Mouse (Mus musculus) thymus, adult 2 months (tissue): ENCODE measurements around the gene Meis3. TPM values are rescaled to one million over a fixed set of nuclear protein-coding genes. Genes with fewer than 3 reads are reported as not detected.

Source experiments
- DNase-seq: peaks from one replicate; pipeline ENCODE4 v3.0.0; 2021
- H3K27ac ChIP-seq: fragments of 200-500 bp; 2 replicates; pipeline ENCODE4 v1.5.1; 2012; ENCODE audit warnings: low read length, control low read depth; ENCODE audit not compliant: control insufficient read depth, insufficient read depth
- H3K27me3 ChIP-seq: fragments of 200-500 bp; 2 replicates; pipeline ENCODE4 v1.6.1; 2012; ENCODE audit warnings: mild to moderate bottlenecking, low read length, moderate library complexity, mixed read lengths; ENCODE audit not compliant: control insufficient read depth, insufficient read depth
- H3K36me3 ChIP-seq: fragments of 200-500 bp; 2 replicates; pipeline ENCODE4 v1.6.1; 2012; ENCODE audit warnings: mild to moderate bottlenecking, low read length, moderate library complexity; ENCODE audit not compliant: control insufficient read depth, insufficient read depth
- H3K4me1 ChIP-seq: fragments of 200-500 bp; replicated peaks from 2 replicates; pipeline ENCODE4 v1.6.1; 2012; ENCODE audit warnings: low read length; ENCODE audit not compliant: control insufficient read depth, insufficient read depth
- H3K4me3 ChIP-seq: fragments of 200-500 bp; 2 replicates; pipeline ENCODE4 v1.5.1; 2012; ENCODE audit warnings: mild to moderate bottlenecking, low read length, control low read depth, moderate library complexity; ENCODE audit not compliant: control insufficient read depth, insufficient read depth
- CTCF ChIP-seq: fragments of 200-500 bp; IDR thresholded peaks from 2 replicates; pipeline ENCODE4 v1.5.1; 2012; ENCODE audit warnings: mild to moderate bottlenecking, control low read depth, low read length, moderate library complexity, borderline replicate concordance; ENCODE audit not compliant: control insufficient read depth, poor library complexity, insufficient read depth; ENCODE audit errors: extremely low read depth
- POLR2A ChIP-seq: fragments of 200-500 bp; IDR thresholded peaks from 2 replicates; pipeline ENCODE4 v1.6.1; 2012; ENCODE audit warnings: mild to moderate bottlenecking, low read length, control low read depth, moderate library complexity; ENCODE audit not compliant: control insufficient read depth, poor library complexity, insufficient read depth; ENCODE audit errors: extremely low read depth
- WGBS: fragments of 180-500 bp; shearing (Covaris S2); methylation state at CpG from one replicate; pipeline ENCODE4 v1.1.7; 2018; 5-methylcytosine and 5-hydroxymethylcytosine counted together
- polyA plus RNA-seq: library from polyadenylated mRNA; depleted of rRNA; stranded (reverse); fragments of >200 nt; gene quantifications from 2 replicates; pipeline ENCODE4 v1.2.3, GENCODE M21; 2012

Meis3 gene
- polyA plus RNA-seq, 1 experiment: 65.2 TPM

- no peak for DNase-seq
- no peak overlapping the region for H3K27ac ChIP-seq
- no peaks in the 10 kb centered on the region for H3K36me3 ChIP-seq
- WGBS: 34% methylated on average over 5 of the region's 5 CpGs
- H3K27me3 ChIP-seq: no peaks in the 10 kb centered on the region; the same call in 1 of the 2 replicates
- H3K4me3 ChIP-seq: no peak overlapping the region
- no peak for TF ChIP-seq POLR2A
- TF ChIP-seq CTCF: no peak
- H3K4me1 ChIP-seq: peaks cover 18% of the 10 kb centered on the region
Measured at GRCm38 (mm10) chr7:16173146-16173545, 1.7 kb upstream of the Meis3 start.

DNA sequence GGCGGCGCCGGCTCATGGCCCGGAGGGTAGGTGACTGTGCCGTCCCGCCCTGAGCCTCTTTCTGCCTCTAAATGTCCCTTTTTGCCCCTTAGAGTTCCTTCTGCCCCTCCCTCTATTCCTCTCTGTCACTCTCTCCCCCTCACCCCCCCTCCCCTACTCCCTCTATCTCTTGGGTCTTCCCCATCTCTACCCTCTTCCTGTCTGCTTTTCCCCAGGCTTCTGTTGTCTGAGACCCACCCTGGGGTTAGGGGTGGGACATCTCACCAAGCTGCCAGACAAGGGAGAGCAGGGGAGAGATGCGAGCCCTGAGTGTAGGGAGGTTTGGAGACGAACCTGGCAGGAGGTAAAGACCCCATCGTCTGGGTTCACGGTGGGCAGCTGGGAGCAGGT lies 647 bp downstream of the Meis3 start:
- WGBS: 4% methylated on average over 10 of the region's 10 CpGs
- Histone ChIP-seq H3K4me3 (peak overlapping the region; percentile 51), H3K27me3 (no peaks in the 10 kb centered on the region; the same call in 1 of the 2 replicates), H3K36me3 (no peaks in the 10 kb centered on the region), H3K4me1 (peaks cover 18% of the 10 kb centered on the region), H3K27ac (no peak overlapping the region)
- TF ChIP-seq POLR2A (no peak), CTCF (no peak)
- DNase-seq: no peak

DNA sequence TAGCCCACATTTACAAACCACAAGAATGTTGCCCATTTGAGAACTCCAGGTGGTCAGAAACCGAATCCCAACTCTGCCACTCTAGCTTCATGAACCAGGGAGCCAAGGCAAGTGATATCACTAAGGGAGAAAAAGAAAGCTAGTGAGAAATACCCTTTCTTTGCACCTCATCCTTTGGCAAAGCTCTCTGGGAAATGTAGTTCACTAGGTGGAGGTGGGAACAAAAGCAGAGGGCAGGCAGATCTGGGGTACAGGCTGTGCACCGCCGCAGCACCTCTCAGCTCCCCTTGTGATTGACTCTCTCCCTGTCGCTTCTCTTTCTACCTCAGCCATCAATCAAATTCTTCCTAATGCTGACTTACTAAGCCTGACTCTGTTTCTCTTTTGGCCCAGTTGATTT lies 3.2 kb downstream of the Meis3 start:
- no peak for DNase-seq
- WGBS: 40% methylated on average over 4 of the region's 4 CpGs

DNA sequence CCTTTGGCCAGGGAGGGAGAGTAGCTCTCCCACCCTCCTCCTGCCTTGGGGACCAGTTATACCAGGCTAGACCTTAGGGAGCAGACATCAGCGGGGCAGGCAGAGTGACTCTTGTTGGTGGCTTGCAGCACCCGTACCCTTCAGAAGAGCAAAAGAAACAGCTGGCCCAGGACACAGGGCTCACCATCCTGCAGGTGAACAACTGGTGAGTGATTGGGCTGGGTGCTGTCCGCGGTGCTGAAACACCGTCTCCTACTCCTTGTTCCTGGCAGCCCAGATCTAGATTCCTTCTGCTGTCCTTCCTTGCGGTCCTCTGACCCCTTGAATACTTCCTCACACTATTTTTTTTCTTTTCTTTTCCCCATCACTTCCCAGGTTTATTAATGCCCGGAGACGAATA lies 8.8 kb downstream of the Meis3 start:
- TF ChIP-seq CTCF: no peak
- TF ChIP-seq POLR2A: no peak
- WGBS: 17% methylated on average over 8 of the region's 8 CpGs
- H3K27ac ChIP-seq: no peak overlapping the region
- H3K36me3 ChIP-seq: no peaks in the 10 kb centered on the region
- H3K4me1 ChIP-seq: no peaks in the 10 kb centered on the region
- peak; percentile 49 for DNase-seq
- no peaks in the 10 kb centered on the region for H3K27me3 ChIP-seq
- no peak overlapping the region for H3K4me3 ChIP-seq

More for the DNA sequence above, 3.2 kb downstream of the Meis3 start:
- H3K4me3 ChIP-seq: no peak overlapping the region
- H3K4me1 ChIP-seq: peaks cover 18% of the 10 kb centered on the region
- TF ChIP-seq CTCF (no peak), POLR2A (no peak)
- H3K36me3 ChIP-seq: no peaks in the 10 kb centered on the region
- no peak overlapping the region for H3K27ac ChIP-seq
- no peaks in the 10 kb centered on the region for H3K27me3 ChIP-seq

DNA sequence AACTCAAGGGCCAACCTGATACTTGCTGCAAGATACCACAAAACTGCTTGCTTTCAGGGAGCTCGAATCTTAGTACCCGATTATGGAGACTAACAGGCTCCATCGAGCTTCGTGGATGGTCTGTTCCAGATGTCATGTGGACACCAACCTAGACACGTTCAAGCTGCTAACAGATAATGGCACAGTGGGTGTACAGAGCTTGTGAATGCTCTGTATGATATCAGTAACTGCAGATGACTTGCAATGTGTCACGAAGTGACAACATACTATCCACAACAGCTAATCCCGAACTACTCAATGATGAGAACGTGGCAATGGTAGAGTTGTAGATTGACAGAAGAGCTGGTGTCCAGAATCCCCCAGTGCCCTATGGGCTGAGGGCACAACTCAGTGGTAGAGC lies 12.6 kb downstream of the Meis3 start:
- H3K4me1 ChIP-seq: no peaks in the 10 kb centered on the region
- WGBS: 89% methylated on average over 8 of the region's 8 CpGs
- no peaks in the 10 kb centered on the region for H3K27me3 ChIP-seq
- H3K36me3 ChIP-seq: no peaks in the 10 kb centered on the region
- no peak overlapping the region for H3K4me3 ChIP-seq
- H3K27ac ChIP-seq: no peak overlapping the region
- no peak for TF ChIP-seq CTCF
- no peak for TF ChIP-seq POLR2A
- no peak for DNase-seq

DNA sequence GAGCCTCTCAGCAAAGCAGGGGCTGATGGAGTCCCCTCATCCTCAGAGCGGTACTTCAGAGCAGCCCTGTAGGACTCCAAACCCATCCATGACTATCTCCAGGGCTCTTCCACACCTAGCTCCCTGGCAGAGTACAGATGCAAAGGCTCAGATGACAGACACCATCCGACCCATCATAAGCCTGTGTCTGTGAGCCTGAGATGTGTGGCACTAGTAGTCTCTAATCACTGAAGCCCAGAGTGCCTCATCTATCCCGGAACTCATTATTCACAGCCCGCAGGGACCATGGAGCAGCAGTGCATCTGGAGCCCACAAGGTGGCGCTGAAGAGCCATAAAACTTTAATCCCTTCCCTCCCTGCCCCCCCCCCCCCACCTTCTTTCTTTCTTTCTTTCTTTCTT lies 17.4 kb downstream of the Meis3 start:
- Histone ChIP-seq H3K36me3 (no peaks in the 10 kb centered on the region), H3K4me1 (peaks cover 33% of the 10 kb centered on the region), H3K27me3 (no peaks in the 10 kb centered on the region), H3K27ac (no peak overlapping the region), H3K4me3 (no peak overlapping the region)
- peak; percentile 75 for DNase-seq
- WGBS: 17% methylated on average over 5 of the region's 5 CpGs
- TF ChIP-seq POLR2A: no peak
- TF ChIP-seq CTCF: peak; percentile 49; the same call in 1 of the 2 replicates

DNA sequence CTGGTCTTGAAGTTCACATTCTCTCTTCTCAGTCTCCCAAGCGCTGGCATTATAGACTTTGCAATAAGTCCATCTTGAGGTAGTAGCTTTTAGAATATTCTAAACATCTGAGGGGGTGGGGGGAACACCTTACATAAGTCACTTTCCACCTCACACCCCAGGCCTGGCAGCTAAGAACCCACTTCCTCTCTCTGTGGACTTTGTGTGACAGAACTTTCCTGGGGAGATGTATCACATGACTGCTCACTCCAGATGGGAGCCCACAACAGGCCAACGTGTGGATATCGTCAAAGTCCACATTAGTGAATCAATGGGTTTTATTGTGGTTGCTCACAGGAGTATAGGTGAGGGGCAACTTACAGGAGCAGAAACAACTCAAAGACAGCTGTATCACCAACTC lies 18.8 kb downstream of the Meis3 start:
- Histone ChIP-seq H3K27ac (peak overlapping the region; percentile 83), H3K4me3 (no peak overlapping the region), H3K27me3 (no peaks in the 10 kb centered on the region), H3K36me3 (no peaks in the 10 kb centered on the region), H3K4me1 (peaks cover 47% of the 10 kb centered on the region)
- WGBS: 3% methylated on average over 3 of the region's 3 CpGs
- TF ChIP-seq POLR2A (no peak), CTCF (no peak)
- no peak for DNase-seq

- 29% methylated on average over 6 of the region's 6 CpGs for WGBS
- Histone ChIP-seq H3K27ac (peak overlapping the region; percentile 76), H3K4me3 (no peak overlapping the region), H3K36me3 (no peaks in the 10 kb centered on the region), H3K27me3 (no peaks in the 10 kb centered on the region), H3K4me1 (peaks cover 76% of the 10 kb centered on the region)
- TF ChIP-seq CTCF: no peak
- no peak for DNase-seq
Measured at GRCm38 (mm10) chr7:16196616-16197015, 21.7 kb downstream of the Meis3 start.
